Mouse (Mus musculus) lung, embryonic 16.5 days (tissue): ENCODE measurements around the gene C8b. TPM values are rescaled to one million over a fixed set of nuclear protein-coding genes. Genes with fewer than 3 reads are reported as not detected.

Experiments
- ATAC-seq: fragments of 200-750 bp; cut with Nextera tagmentation; 2 replicates; pipeline ENCODE4 v1.8.0; 2017; ENCODE audit warnings: low read depth, mild to moderate bottlenecking, moderate library complexity
- H3K27ac ChIP-seq: fragments of 300-500 bp; sonication (generic); 2 replicates; pipeline ENCODE4 v1.5.1; 2014; ENCODE audit warnings: mild to moderate bottlenecking, control low read depth, low read length
- H3K27me3 ChIP-seq: fragments of 300-500 bp; sonication (generic); 2 replicates; pipeline ENCODE4 v1.6.1; 2014; ENCODE audit warnings: low read depth, low read length, mixed read lengths; ENCODE audit not compliant: control insufficient read depth, insufficient read depth
- H3K36me3 ChIP-seq: fragments of 300-500 bp; sonication (generic); 2 replicates; pipeline ENCODE4 v1.6.1; 2014; ENCODE audit warnings: low read length; ENCODE audit not compliant: control insufficient read depth, insufficient read depth
- H3K4me1 ChIP-seq: fragments of 300-500 bp; sonication (generic); replicated peaks from 2 replicates; pipeline ENCODE4 v1.6.1; 2014; ENCODE audit warnings: low read length, mixed read lengths; ENCODE audit not compliant: control insufficient read depth, insufficient read depth
- H3K4me2 ChIP-seq: fragments of 300-500 bp; sonication (generic); 2 replicates; pipeline ENCODE4 v1.6.1; 2014; ENCODE audit warnings: low read depth, low read length, control low read depth
- H3K4me3 ChIP-seq: fragments of 300-500 bp; sonication (generic); 2 replicates; pipeline ENCODE4 v1.5.1; 2014; ENCODE audit warnings: mild to moderate bottlenecking, low read length, control low read depth
- H3K9ac ChIP-seq: fragments of 300-500 bp; sonication (generic); 2 replicates; pipeline ENCODE4 v1.6.1; 2014; ENCODE audit warnings: low read length, control low read depth
- H3K9me3 ChIP-seq: fragments of 300-500 bp; sonication (generic); 2 replicates; pipeline ENCODE4 v1.6.1; 2016; ENCODE audit warnings: low read length; ENCODE audit not compliant: control insufficient read depth
- WGBS: fragments of 180-500 bp; shearing (Covaris S2); extraction: QIAGEN DNeasy Blood & Tissue Kit; methylation state at CpG from one replicate; pipeline ENCODE4 v1.1.7; 2014; 5-methylcytosine and 5-hydroxymethylcytosine counted together
- polyA plus RNA-seq: library from polyadenylated mRNA; unstranded; fragments of >200 nt; fragmentation: Nextera tagmentation; extraction: Ambion mirVana; gene quantifications from 2 replicates; pipeline ENCODE4 v1.2.1, GENCODE M21; 2015

Gene C8b
- polyA plus RNA-seq, 1 experiment from 2014 or later: 0.13 TPM

- ATAC-seq: no peak
- Histone ChIP-seq H3K9ac (no peak overlapping the region), H3K4me3 (no peak overlapping the region), H3K9me3 (no peaks in the 10 kb centered on the region), H3K4me1 (no peaks in the 10 kb centered on the region), H3K36me3 (no peaks in the 10 kb centered on the region), H3K27me3 (no peaks in the 10 kb centered on the region), H3K4me2 (no peak overlapping the region), H3K27ac (no peak overlapping the region)
- WGBS: 91% methylated on average over 3 of the region's 3 CpGs
Measured at GRCm38 (mm10) chr4:104801625-104802024, 35.5 kb downstream of the C8b start.

GRCm38 (mm10) chr4:104804100-104804499 lies 38.0 kb downstream of the C8b start:
- Histone ChIP-seq H3K4me2 (no peak overlapping the region), H3K4me3 (no peak overlapping the region), H3K27ac (no peak overlapping the region), H3K4me1 (no peaks in the 10 kb centered on the region), H3K36me3 (no peaks in the 10 kb centered on the region), H3K27me3 (no peaks in the 10 kb centered on the region), H3K9ac (no peak overlapping the region), H3K9me3 (no peaks in the 10 kb centered on the region)
- WGBS: 48% methylated on average over 4 of the region's 4 CpGs
- ATAC-seq: no peak

- Histone ChIP-seq H3K4me3 (no peak overlapping the region), H3K4me1 (no peaks in the 10 kb centered on the region), H3K27ac (no peak overlapping the region), H3K9me3 (no peaks in the 10 kb centered on the region), H3K36me3 (no peaks in the 10 kb centered on the region), H3K4me2 (no peak overlapping the region), H3K27me3 (no peaks in the 10 kb centered on the region), H3K9ac (no peak overlapping the region)
- ATAC-seq: no peak
- 74% methylated on average over 19 of the region's 19 CpGs for WGBS
Measured at GRCm38 (mm10) chr4:104805414-104806257, 39.5 kb downstream of the C8b start.

GRCm38 (mm10) chr4:104810710-104811286 lies 44.7 kb downstream of the C8b start:
- Histone ChIP-seq H3K36me3 (no peaks in the 10 kb centered on the region), H3K4me1 (no peaks in the 10 kb centered on the region), H3K9ac (no peak overlapping the region), H3K4me3 (no peak overlapping the region), H3K27ac (no peak overlapping the region), H3K4me2 (no peak overlapping the region), H3K9me3 (no peaks in the 10 kb centered on the region), H3K27me3 (no peaks in the 10 kb centered on the region)
- ATAC-seq: no peak
- WGBS: 33% methylated on average over 10 of the region's 10 CpGs

- H3K36me3 ChIP-seq: no peaks in the 10 kb centered on the region
- 74% methylated on average over 2 of the region's 2 CpGs for WGBS
- no peak overlapping the region for H3K27ac ChIP-seq
- no peak for ATAC-seq
- no peaks in the 10 kb centered on the region for H3K27me3 ChIP-seq
- H3K9ac ChIP-seq: no peak overlapping the region
- H3K4me2 ChIP-seq: no peak overlapping the region
- H3K4me3 ChIP-seq: no peak overlapping the region
- no peaks in the 10 kb centered on the region for H3K4me1 ChIP-seq
- H3K9me3 ChIP-seq: no peaks in the 10 kb centered on the region
Measured at GRCm38 (mm10) chr4:104813617-104814016, 47.5 kb downstream of the C8b start.

GRCm38 (mm10) chr4:104816519-104817232 lies 50.6 kb downstream of the C8b start:
- no peaks in the 10 kb centered on the region for H3K36me3 ChIP-seq
- no peak for ATAC-seq
- H3K4me2 ChIP-seq: no peak overlapping the region
- 78% methylated on average over 4 of the region's 4 CpGs for WGBS
- no peak overlapping the region for H3K27ac ChIP-seq
- H3K4me3 ChIP-seq: no peak overlapping the region
- H3K4me1 ChIP-seq: no peaks in the 10 kb centered on the region
- no peaks in the 10 kb centered on the region for H3K9me3 ChIP-seq
- H3K9ac ChIP-seq: no peak overlapping the region
- no peaks in the 10 kb centered on the region for H3K27me3 ChIP-seq

- no peaks in the 10 kb centered on the region for H3K36me3 ChIP-seq
- WGBS: 43% methylated on average over 2 of the region's 2 CpGs
- no peak overlapping the region for H3K27ac ChIP-seq
- no peaks in the 10 kb centered on the region for H3K9me3 ChIP-seq
- no peak for ATAC-seq
- H3K9ac ChIP-seq: no peak overlapping the region
- H3K27me3 ChIP-seq: no peaks in the 10 kb centered on the region
- H3K4me2 ChIP-seq: no peak overlapping the region
- H3K4me3 ChIP-seq: no peak overlapping the region
- no peaks in the 10 kb centered on the region for H3K4me1 ChIP-seq
Measured at GRCm38 (mm10) chr4:104817509-104817908, 51.4 kb downstream of the C8b start.

- Histone ChIP-seq H3K27me3 (no peaks in the 10 kb centered on the region), H3K4me3 (no peak overlapping the region), H3K9me3 (no peaks in the 10 kb centered on the region), H3K36me3 (no peaks in the 10 kb centered on the region), H3K4me1 (no peaks in the 10 kb centered on the region), H3K9ac (no peak overlapping the region), H3K27ac (no peak overlapping the region), H3K4me2 (no peak overlapping the region)
- no peak for ATAC-seq
- 61% methylated on average over 4 of the region's 4 CpGs for WGBS
Measured at GRCm38 (mm10) chr4:104818986-104819385, 52.9 kb downstream of the C8b start.

GRCm38 (mm10) chr4:104819891-104820290 lies 53.8 kb downstream of the C8b start:
- H3K4me3 ChIP-seq: no peak overlapping the region
- H3K27me3 ChIP-seq: no peaks in the 10 kb centered on the region
- H3K4me2 ChIP-seq: no peak overlapping the region
- no peak for ATAC-seq
- no peak overlapping the region for H3K9ac ChIP-seq
- 49% methylated on average over 4 of the region's 4 CpGs for WGBS
- H3K27ac ChIP-seq: no peak overlapping the region
- H3K9me3 ChIP-seq: no peaks in the 10 kb centered on the region
- H3K36me3 ChIP-seq: no peaks in the 10 kb centered on the region
- H3K4me1 ChIP-seq: no peaks in the 10 kb centered on the region
